Mouse (Mus musculus) CD8-positive naive resting alpha-beta T cell, adult 57 days (primary cell): ENCODE data around the gene Cbfa2t2. TPM values are rescaled to one million over a fixed set of nuclear protein-coding genes. Genes with fewer than 3 reads are reported as not detected.

Experiments used
- total RNA-seq: library from RNA; stranded (reverse); gene quantifications from one replicate; pipeline ENCODE4 v1.2.4, GENCODE M21; 2023

The Cbfa2t2 gene
- total RNA-seq = 31.9 TPM

GRCm38 (mm10) chr2:154436458-154437190 is at the start of gene Cbfa2t2:
Cbfa2t2 (plus strand) TSS chr2:154436481.

GRCm38 (mm10) chr2:154407643-154408445 is 28.4 kb upstream of the Cbfa2t2 start, which contains the start of gene Snta1:
Snta1 (minus strand) TSS chr2:154408099.

DNA sequence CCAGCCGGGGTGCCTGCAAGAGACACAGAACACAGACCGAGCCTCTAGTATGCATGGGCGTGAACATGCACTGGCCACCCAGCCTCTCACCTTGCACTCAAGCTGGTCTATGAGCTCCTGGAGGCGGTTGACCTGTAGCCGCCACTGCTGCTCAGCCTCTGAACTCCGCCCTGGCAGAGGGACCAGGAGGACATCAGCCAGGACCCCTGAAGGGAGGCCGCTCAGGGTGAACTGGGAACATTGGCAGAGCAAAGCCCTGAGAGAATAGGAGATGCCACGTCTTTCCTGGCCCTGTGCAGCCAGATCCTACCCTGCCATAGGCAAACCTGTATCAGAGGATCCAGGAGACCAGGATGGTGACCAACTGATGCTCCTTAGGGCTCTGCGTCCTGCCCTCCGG is 110.4 kb downstream of the Cbfa2t2 start, which contains the start of gene 1700003F12Rik:
Gene 1700003F12Rik (plus strand): TSS at position 375 of the 400 bp plus-strand sequence.

GRCm38 (mm10) chr2:154551476-154551875 is 115.2 kb downstream of the Cbfa2t2 start, which contains the start of gene Actl10:
Actl10 (plus strand) TSS chr2:154551776.

GRCm38 (mm10) chr2:154558264-154559039 is 122.2 kb downstream of the Cbfa2t2 start, which contains the start of gene Necab3:
Necab3 (minus strand) TSS chr2:154558890.

DNA sequence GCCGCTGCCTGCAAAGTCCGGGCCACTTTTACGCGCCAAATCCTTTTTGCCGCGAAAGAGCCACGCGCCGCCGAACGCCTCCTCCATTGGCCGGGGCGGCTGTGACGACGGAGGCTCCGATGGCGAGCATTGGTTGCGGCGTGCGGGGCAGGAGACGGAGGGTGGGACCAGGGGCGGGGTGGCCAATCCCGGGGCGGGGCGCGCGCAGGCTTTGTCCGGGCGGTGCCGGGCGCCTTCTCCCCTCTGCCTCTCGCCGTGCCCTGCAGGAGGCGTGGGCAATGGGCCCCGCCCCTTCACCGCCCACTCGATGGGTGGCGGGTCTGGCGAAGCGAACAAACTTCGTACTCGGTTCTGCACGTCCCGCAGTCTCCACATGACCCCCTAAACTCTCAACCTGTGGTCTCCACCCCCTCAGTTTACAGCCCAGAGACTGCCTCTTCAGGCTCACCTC is 133.6 kb downstream of the Cbfa2t2 start, which contains the start of gene E2f1:
Gene E2f1 (minus strand): TSS at position 57 of the 451 bp plus-strand sequence.

Other genes starting within 250 kb of the Cbfa2t2 start
- not detected for gene Bpifb1, start 245.7 kb upstream of the Cbfa2t2 start, total RNA-seq
- gene Bpifb5, start 212.7 kb upstream of the Cbfa2t2 start, total RNA-seq = not detected
- gene Bpifb9a, start 178.6 kb upstream of the Cbfa2t2 start, total RNA-seq = not detected
- gene Bpifb9b, start 129.3 kb upstream of the Cbfa2t2 start, total RNA-seq = not detected
- 17.3 TPM for gene Cdk5rap1, start 63.5 kb upstream of the Cbfa2t2 start, total RNA-seq
- gene Snta1, start 28.4 kb upstream of the Cbfa2t2 start, total RNA-seq = 0.64 TPM
- gene 1700003F12Rik, start 110.6 kb downstream of the Cbfa2t2 start, total RNA-seq = 0.80 TPM
- 1.8 TPM for gene Actl10, start 115.3 kb downstream of the Cbfa2t2 start, total RNA-seq
- gene Necab3, start 122.4 kb downstream of the Cbfa2t2 start, total RNA-seq = 1.0 TPM
- gene E2f1, start 133.4 kb downstream of the Cbfa2t2 start, total RNA-seq = 1.8 TPM
- gene Pxmp4, start 167.2 kb downstream of the Cbfa2t2 start, total RNA-seq = 10.6 TPM
- 7.7 TPM for gene Zfp341, start 176.8 kb downstream of the Cbfa2t2 start, total RNA-seq
- not detected for gene 4930519P11Rik, start 177.0 kb downstream of the Cbfa2t2 start, total RNA-seq
- 152 TPM for gene Chmp4b, start 215.2 kb downstream of the Cbfa2t2 start, total RNA-seq